Mouse (Mus musculus) hindbrain, embryonic 11.5 days (tissue): ENCODE measurements around the gene Hunk. TPM values are rescaled to one million over a fixed set of nuclear protein-coding genes. Genes with fewer than 3 reads are reported as not detected.

ENCODE experiments used
- ATAC-seq: fragments of 200-750 bp; cut with Nextera tagmentation; 2 replicates; pipeline ENCODE4 v1.8.0; 2017; ENCODE audit warnings: mild to moderate bottlenecking, moderate TSS enrichment, moderate library complexity; ENCODE audit not compliant: low FRiP score
- DNase-seq: peaks from one replicate; pipeline ENCODE4 v3.0.0-alpha.2; 2015; ENCODE audit warnings: low spot score
- H3K27ac ChIP-seq: fragments of 300-500 bp; sonication (generic); 2 replicates; pipeline ENCODE4 v1.5.1; 2014; ENCODE audit warnings: mild to moderate bottlenecking, low read depth, low read length
- H3K27me3 ChIP-seq: fragments of 300-500 bp; sonication (generic); 2 replicates; pipeline ENCODE4 v1.6.1; 2014; ENCODE audit warnings: mild to moderate bottlenecking, low read length, moderate library complexity, mixed read lengths; ENCODE audit not compliant: control insufficient read depth, insufficient read depth
- H3K36me3 ChIP-seq: fragments of 300-500 bp; sonication (generic); 2 replicates; pipeline ENCODE4 v1.6.1; 2014; ENCODE audit warnings: mild to moderate bottlenecking, low read length, moderate library complexity, mixed read lengths; ENCODE audit not compliant: control insufficient read depth, insufficient read depth
- H3K4me1 ChIP-seq: fragments of 300-500 bp; sonication (generic); replicated peaks from 2 replicates; pipeline ENCODE4 v1.6.1; 2014; ENCODE audit warnings: low read length, mixed read lengths; ENCODE audit not compliant: control insufficient read depth, insufficient read depth
- H3K4me2 ChIP-seq: fragments of 300-500 bp; sonication (generic); replicated peaks from 2 replicates; pipeline ENCODE4 v1.6.1; 2014; ENCODE audit warnings: mild to moderate bottlenecking, low read depth, low read length
- H3K4me3 ChIP-seq: fragments of 300-500 bp; sonication (generic); 2 replicates; pipeline ENCODE4 v1.5.1; 2014; ENCODE audit warnings: low read depth, low read length
- H3K9ac ChIP-seq: fragments of 300-500 bp; sonication (generic); 2 replicates; pipeline ENCODE4 v1.6.1; 2014; ENCODE audit warnings: low read depth, low read length
- H3K9me3 ChIP-seq: fragments of 300-500 bp; sonication (generic); 2 replicates; pipeline ENCODE4 v1.6.1; 2016; ENCODE audit warnings: low read length; ENCODE audit not compliant: control insufficient read depth
- WGBS: fragments of 180-500 bp; shearing (Covaris S2); extraction: QIAGEN DNeasy Blood & Tissue Kit; methylation state at CpG from one replicate; pipeline ENCODE4 v1.1.7; 2014; 5-methylcytosine and 5-hydroxymethylcytosine counted together
- polyA plus RNA-seq: library from polyadenylated mRNA; unstranded; fragments of >200 nt; fragmentation: Nextera tagmentation; extraction: Ambion mirVana; gene quantifications from 2 replicates; pipeline ENCODE4 v1.2.1, GENCODE M21; 2014

Hunk gene
- polyA plus RNA-seq, 1 experiment from 2014 or later: 13.1 TPM

DNA sequence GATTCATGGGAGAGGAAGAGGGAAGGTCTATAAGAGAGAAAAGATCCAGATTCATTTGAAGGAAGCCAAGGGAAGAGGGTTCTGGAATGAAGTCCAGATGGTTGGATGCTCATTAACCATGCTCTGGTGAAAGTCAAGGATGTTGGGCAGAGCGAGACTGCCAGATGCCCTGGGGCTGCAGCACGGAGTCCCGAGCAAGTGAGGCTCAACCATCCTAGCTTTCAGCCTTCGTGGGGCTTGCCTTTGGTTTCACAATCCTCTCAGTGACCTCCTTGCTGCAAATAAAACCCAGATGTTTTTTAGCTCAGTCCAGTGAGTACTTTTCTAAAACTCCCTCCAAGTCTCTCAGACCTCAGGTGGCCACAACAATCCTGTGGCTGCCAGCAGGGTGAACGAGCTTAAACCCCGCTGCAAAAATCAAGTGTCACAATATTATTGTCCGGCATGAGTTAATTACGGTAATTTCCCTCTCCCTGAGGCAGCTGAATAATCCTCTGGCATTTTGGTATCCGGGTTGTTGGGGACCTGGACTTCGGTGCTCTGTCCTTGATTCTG, 147.4 kb downstream of the Hunk start:
- no peak overlapping the region for H3K4me2 ChIP-seq
- no peaks in the 10 kb centered on the region for H3K9me3 ChIP-seq
- no peak overlapping the region for H3K9ac ChIP-seq
- ATAC-seq (no peak), DNase-seq (no peak)
- H3K27ac ChIP-seq: no peak overlapping the region
- H3K27me3 ChIP-seq: no peaks in the 10 kb centered on the region
- 71% methylated on average over 10 of the region's 10 CpGs for WGBS
- no peaks in the 10 kb centered on the region for H3K4me1 ChIP-seq
- H3K4me3 ChIP-seq: no peak overlapping the region
- H3K36me3 ChIP-seq: no peaks in the 10 kb centered on the region

DNA sequence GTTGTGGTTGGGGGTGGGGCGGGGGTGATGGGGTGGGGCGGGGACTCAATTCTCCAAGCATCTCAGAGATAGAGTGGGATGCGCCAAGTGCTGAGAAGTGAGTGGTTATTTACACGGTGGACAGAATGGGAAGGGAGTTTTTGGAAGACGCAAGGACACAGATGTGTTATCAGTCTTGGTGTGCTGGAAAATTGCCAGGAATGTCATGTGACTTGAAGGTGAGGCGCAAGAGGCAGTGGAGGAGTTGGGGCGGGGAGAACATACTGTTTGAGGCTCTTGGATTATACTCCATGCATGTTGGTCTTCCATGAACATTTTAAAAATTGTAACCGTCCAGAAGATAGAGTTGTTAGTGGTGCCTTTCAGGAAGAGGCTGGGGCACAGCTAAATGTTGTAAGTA, 148.8 kb downstream of the Hunk start:
- H3K36me3 ChIP-seq: no peaks in the 10 kb centered on the region
- no peak overlapping the region for H3K4me2 ChIP-seq
- H3K27me3 ChIP-seq: no peaks in the 10 kb centered on the region
- ATAC-seq (no peak), DNase-seq (no peak)
- H3K27ac ChIP-seq: no peak overlapping the region
- H3K9ac ChIP-seq: no peak overlapping the region
- no peaks in the 10 kb centered on the region for H3K4me1 ChIP-seq
- 92% methylated on average over 8 of the region's 8 CpGs for WGBS
- no peak overlapping the region for H3K4me3 ChIP-seq
- no peaks in the 10 kb centered on the region for H3K9me3 ChIP-seq

DNA sequence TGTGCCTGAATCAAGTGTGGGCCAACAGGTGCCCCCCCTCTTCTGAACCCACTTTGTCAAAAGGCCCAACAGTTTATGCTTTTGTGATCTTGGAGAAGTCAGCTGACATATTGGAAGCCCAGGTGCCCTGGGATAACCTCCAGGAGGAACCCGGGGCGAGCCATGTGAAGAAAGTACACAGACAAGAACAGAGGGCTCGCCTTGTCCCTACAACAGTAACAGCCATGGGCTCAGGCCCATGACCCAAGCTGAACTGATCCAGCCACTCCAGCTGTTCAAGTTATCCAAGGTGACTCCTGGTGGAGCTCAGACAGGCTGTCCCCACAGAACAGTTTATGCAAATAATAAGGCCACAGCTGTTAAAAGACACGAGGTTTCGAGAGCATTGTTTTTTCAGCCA, 153.1 kb downstream of the Hunk start:
- 76% methylated on average over 5 of the region's 5 CpGs for WGBS
- DNase-seq (no peak), ATAC-seq (no peak)
- no peak overlapping the region for H3K4me2 ChIP-seq
- H3K9me3 ChIP-seq: no peaks in the 10 kb centered on the region
- no peaks in the 10 kb centered on the region for H3K36me3 ChIP-seq
- H3K4me3 ChIP-seq: no peak overlapping the region
- H3K27me3 ChIP-seq: no peaks in the 10 kb centered on the region
- H3K9ac ChIP-seq: no peak overlapping the region
- no peak overlapping the region for H3K27ac ChIP-seq
- H3K4me1 ChIP-seq: no peaks in the 10 kb centered on the region

DNA sequence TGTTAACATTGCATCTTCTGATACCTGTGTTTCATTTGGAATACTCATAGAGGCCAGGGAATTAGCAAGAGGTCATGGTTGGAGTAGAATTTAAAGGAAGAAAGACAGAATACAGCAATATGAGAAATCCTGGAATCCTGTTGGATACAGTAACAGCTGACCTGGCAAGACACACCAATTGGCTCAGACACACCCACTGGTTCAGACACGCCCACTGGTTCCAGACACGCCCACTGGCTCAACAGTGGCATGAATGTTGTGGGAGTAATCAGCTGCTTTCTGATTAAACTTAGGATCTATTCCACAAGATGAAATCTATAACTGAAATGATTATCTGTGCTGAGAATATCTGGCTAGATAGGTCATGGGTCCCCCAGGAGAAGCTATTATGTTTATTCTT, 155.4 kb downstream of the Hunk start:
- 70% methylated on average over 2 of the region's 2 CpGs for WGBS
- DNase-seq (no peak), ATAC-seq (no peak)
- no peak overlapping the region for H3K4me2 ChIP-seq
- H3K4me1 ChIP-seq: no peaks in the 10 kb centered on the region
- no peak overlapping the region for H3K27ac ChIP-seq
- no peaks in the 10 kb centered on the region for H3K27me3 ChIP-seq
- no peak overlapping the region for H3K9ac ChIP-seq
- no peak overlapping the region for H3K4me3 ChIP-seq
- H3K36me3 ChIP-seq: no peaks in the 10 kb centered on the region
- no peaks in the 10 kb centered on the region for H3K9me3 ChIP-seq

DNA sequence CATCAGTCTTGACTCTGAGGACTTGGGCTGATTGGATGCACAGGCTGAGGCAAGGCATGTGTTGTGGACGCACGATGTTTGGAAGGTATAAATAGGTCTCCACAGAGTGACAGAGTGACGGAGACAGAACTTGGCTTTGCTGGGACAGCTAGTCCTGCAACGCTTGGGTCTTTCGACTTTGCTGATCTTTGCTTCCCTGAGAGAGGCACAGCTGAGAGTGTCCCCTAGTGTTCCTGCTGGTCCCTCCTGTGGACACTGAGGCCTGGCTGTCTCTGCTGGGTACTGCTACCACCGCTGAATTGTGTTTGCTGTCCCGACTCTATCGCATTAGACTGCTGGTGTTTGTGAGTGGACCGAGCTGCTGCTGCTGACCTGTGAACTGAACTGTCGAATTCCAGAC, 156.6 kb downstream of the Hunk start:
- no peaks in the 10 kb centered on the region for H3K36me3 ChIP-seq
- H3K4me2 ChIP-seq: no peak overlapping the region
- no peaks in the 10 kb centered on the region for H3K4me1 ChIP-seq
- H3K9me3 ChIP-seq: no peaks in the 10 kb centered on the region
- no peaks in the 10 kb centered on the region for H3K27me3 ChIP-seq
- no peak overlapping the region for H3K9ac ChIP-seq
- ATAC-seq (no peak), DNase-seq (no peak)
- no peak overlapping the region for H3K27ac ChIP-seq
- H3K4me3 ChIP-seq: no peak overlapping the region
- 76% methylated on average over 10 of the region's 10 CpGs for WGBS

DNA sequence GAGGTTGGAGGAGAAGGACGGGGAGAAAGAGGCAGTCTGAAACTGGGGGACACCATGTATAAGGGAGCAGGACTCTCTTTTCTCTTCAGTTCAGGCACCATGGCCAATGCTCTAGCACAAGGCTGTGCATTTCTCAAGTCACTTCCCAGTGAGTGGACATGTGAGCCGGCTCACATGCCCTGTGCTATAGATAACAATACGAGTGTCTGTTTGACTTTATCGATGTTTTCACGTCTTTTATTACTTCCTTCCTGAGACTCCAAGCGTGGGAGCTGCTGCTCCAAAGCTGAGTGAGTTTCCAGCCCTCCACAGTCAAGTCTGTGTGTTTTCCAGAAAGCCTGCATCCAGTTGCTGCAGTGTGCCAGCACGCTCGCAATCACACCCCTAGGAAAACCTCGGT, 158.4 kb downstream of the Hunk start:
- Histone ChIP-seq H3K4me3 (no peak overlapping the region), H3K36me3 (no peaks in the 10 kb centered on the region), H3K4me1 (no peaks in the 10 kb centered on the region), H3K27ac (no peak overlapping the region), H3K4me2 (no peak overlapping the region), H3K9ac (no peak overlapping the region), H3K27me3 (no peaks in the 10 kb centered on the region), H3K9me3 (no peaks in the 10 kb centered on the region)
- WGBS: 81% methylated on average over 9 of the region's 9 CpGs
- no peak for DNase-seq
- ATAC-seq: no peak

DNA sequence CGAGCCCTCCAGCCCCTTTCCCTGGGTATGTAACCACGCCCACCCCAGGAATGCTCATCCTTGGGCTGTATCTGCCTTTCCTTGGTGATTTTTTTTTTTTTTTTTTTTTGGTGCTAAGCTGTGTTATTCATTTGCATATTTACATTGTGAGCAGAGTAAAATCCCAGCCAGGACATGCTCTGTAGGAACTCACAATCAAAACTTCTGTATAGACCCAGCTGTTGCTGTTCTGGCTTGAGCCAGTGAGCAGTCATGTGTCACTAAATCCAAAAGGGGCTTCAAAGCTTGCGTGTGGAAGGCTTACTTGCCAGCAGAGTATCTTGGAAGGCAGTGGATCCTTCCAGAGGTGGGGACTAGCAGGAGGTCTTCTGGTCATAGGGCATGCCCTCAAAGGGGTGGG, 159.7 kb downstream of the Hunk start:
- Histone ChIP-seq H3K36me3 (no peaks in the 10 kb centered on the region), H3K4me1 (no peaks in the 10 kb centered on the region), H3K27me3 (no peaks in the 10 kb centered on the region), H3K9ac (no peak overlapping the region), H3K9me3 (no peaks in the 10 kb centered on the region), H3K27ac (no peak overlapping the region), H3K4me3 (no peak overlapping the region), H3K4me2 (no peak overlapping the region)
- ATAC-seq: no peak
- no peak for DNase-seq
- WGBS: 60% methylated on average over 3 of the region's 3 CpGs

DNA sequence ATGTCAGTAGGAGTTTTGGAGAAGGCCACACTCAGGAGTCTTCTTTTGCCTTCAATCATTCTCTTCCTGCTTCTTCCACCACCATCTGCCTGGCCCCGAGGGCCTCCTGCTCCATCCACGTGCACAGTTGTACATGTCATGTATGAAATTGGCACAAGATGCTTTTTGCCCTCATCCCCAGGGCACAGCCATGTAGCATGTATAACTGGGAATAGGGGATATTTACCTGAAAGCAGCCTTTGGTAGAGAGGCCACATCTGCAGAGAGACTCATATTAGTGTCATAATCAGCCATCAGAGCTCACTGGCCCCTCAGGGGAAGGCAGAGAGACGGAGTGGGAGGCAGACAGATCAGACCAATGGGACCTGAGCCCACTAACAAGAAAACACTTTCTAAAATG, 160.8 kb downstream of the Hunk start:
- H3K36me3 ChIP-seq: no peaks in the 10 kb centered on the region
- no peak for ATAC-seq
- no peaks in the 10 kb centered on the region for H3K9me3 ChIP-seq
- H3K4me3 ChIP-seq: no peak overlapping the region
- no peak overlapping the region for H3K27ac ChIP-seq
- H3K4me2 ChIP-seq: no peak overlapping the region
- DNase-seq: no peak
- H3K9ac ChIP-seq: no peak overlapping the region
- H3K27me3 ChIP-seq: no peaks in the 10 kb centered on the region
- 78% methylated on average over 3 of the region's 3 CpGs for WGBS
- no peaks in the 10 kb centered on the region for H3K4me1 ChIP-seq

DNA sequence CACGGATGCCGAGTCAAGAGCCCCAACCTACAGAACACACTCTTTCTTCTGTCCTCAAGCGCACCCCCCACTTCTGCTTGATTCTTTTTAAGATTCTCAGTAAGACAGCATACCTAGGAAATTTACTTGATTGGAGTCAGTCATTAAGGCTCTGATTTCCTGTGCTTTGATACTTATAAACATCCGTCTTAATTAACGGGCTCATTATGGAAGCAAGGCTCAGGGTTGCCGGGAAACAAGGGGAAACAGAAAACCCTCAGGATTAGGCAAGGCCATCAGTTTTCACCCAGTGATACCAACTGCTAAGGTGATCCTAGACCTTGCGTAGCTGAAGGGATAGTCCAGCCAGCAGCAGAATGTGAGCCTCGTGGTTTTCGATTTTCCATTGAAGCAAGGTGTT, 162.2 kb downstream of the Hunk start:
- no peak for ATAC-seq
- Histone ChIP-seq H3K9me3 (no peaks in the 10 kb centered on the region), H3K4me3 (no peak overlapping the region), H3K27me3 (no peaks in the 10 kb centered on the region), H3K9ac (no peak overlapping the region), H3K36me3 (no peaks in the 10 kb centered on the region), H3K4me2 (no peak overlapping the region), H3K4me1 (no peaks in the 10 kb centered on the region), H3K27ac (no peak overlapping the region)
- WGBS: 92% methylated on average over 9 of the region's 9 CpGs
- no peak for DNase-seq
